Mouse (Mus musculus) MEL (cell line): ENCODE measurements around the gene Man2a1. TPM values are rescaled to one million over a fixed set of nuclear protein-coding genes. Genes with fewer than 3 reads are reported as not detected.

Experiments used
- DNase-seq: peaks from one replicate; pipeline ENCODE4 v3.0.0; 2011; ENCODE audit warnings: low read depth, low spot score
- H3K27ac ChIP-seq: 2 replicates; pipeline ENCODE4 v1.5.1; 2012; ENCODE audit warnings: low read depth, mild to moderate bottlenecking, control low read depth, low read length, moderate library complexity; ENCODE audit not compliant: control insufficient read depth
- H3K27me3 ChIP-seq, 2 experiments: fragments of 150-350 bp in 1 of 2; sonication (generic) in 1 of 2; 2 replicates each; pipeline ENCODE4 v1.6.1; 2012; ENCODE audit warnings: low read length in 2 of 2, mild to moderate bottlenecking in 2 of 2, improper control_type of control experiment in 1 of 2, moderate library complexity in 1 of 2; ENCODE audit not compliant: insufficient read depth in 2 of 2, control insufficient read depth in 1 of 2
- H3K36me3 ChIP-seq, 2 experiments: 2 replicates each; pipeline ENCODE4 v1.6.1; 2012 to 2014; ENCODE audit warnings: low read length in 2 of 2, improper control_type of control experiment in 1 of 2, inconsistent platforms in 1 of 2, mild to moderate bottlenecking in 1 of 2; ENCODE audit not compliant: insufficient read depth in 2 of 2, control insufficient read depth in 1 of 2
- H3K4me1 ChIP-seq, 2 experiments: fragments of 150-350 bp in 1 of 2; sonication (generic) in 1 of 2; 2 replicates each; pipeline ENCODE4 v1.6.1; 2012; ENCODE audit warnings: low read length in 2 of 2, improper control_type of control experiment in 1 of 2, mild to moderate bottlenecking in 1 of 2; ENCODE audit not compliant: insufficient read depth in 2 of 2, control insufficient read depth in 1 of 2
- H3K4me3 ChIP-seq, 2 experiments: fragments of 150-350 bp in 1 of 2; sonication (generic) in 1 of 2; 2 replicates each; pipeline ENCODE4 v1.5.1; 2012; ENCODE audit warnings: low read depth in 2 of 2, low read length in 2 of 2, mild to moderate bottlenecking in 2 of 2, moderate library complexity in 2 of 2, control low read depth in 1 of 2, improper control_type of control experiment in 1 of 2; ENCODE audit not compliant: control insufficient read depth in 1 of 2, insufficient read depth in 1 of 2
- H3K79me2 ChIP-seq: 2 replicates; pipeline ENCODE4 v1.6.1; 2012; ENCODE audit warnings: mild to moderate bottlenecking, low read length, moderate library complexity; ENCODE audit not compliant: control insufficient read depth, poor library complexity, insufficient read depth
- H3K9ac ChIP-seq: 2 replicates; pipeline ENCODE4 v1.6.1; 2012; ENCODE audit warnings: low read depth, mild to moderate bottlenecking, control low read depth, low read length, moderate library complexity; ENCODE audit not compliant: control insufficient read depth, poor library complexity, severe bottlenecking
- H3K9me3 ChIP-seq: fragments of 150-350 bp; sonication (generic); replicated peaks from 2 replicates; pipeline ENCODE4 v1.6.1; 2012; ENCODE audit warnings: mild to moderate bottlenecking, low read length, improper control_type of control experiment, moderate library complexity; ENCODE audit not compliant: insufficient read depth
- CHD1 ChIP-seq: IDR thresholded peaks from 2 replicates; pipeline ENCODE4 v1.6.1; 2012; ENCODE audit warnings: low read depth, mild to moderate bottlenecking, inconsistent platforms, low read length, improper control_type of control experiment
- CTCF ChIP-seq, 3 experiments: IDR thresholded peaks in 2 of 3; conservative IDR thresholded peaks in 1 of 3; 2 replicates each; pipeline ENCODE4 v1.5.1; 2011 to 2012; ENCODE audit warnings: low read length in 3 of 3, low read depth in 2 of 3, mild to moderate bottlenecking in 2 of 3, improper control_type of control experiment in 1 of 3, inconsistent platforms in 1 of 3, mixed read lengths in 1 of 3, moderate library complexity in 1 of 3; ENCODE audit not compliant: control insufficient read depth in 1 of 3, insufficient read depth in 1 of 3, poor library complexity in 1 of 3, severe bottlenecking in 1 of 3
- ELF1 ChIP-seq: IDR thresholded peaks from 2 replicates; pipeline ENCODE4 v1.6.1; 2014; ENCODE audit warnings: low read depth, mild to moderate bottlenecking, inconsistent platforms, low read length, improper control_type of control experiment, moderate library complexity
- GATA1 ChIP-seq: IDR thresholded peaks from 2 replicates; pipeline ENCODE4 v1.6.1; 2011; ENCODE audit warnings: low read depth, low read length, improper control_type of control experiment
- JUND ChIP-seq: IDR thresholded peaks from 2 replicates; pipeline ENCODE4 v1.6.1; 2011; ENCODE audit warnings: low read depth, mild to moderate bottlenecking, improper control_type of control experiment, low read length
- MAZ ChIP-seq: IDR thresholded peaks from 2 replicates; pipeline ENCODE4 v1.6.1; 2012; ENCODE audit warnings: low read depth, mild to moderate bottlenecking, inconsistent platforms, low read length, improper control_type of control experiment
- MEF2A ChIP-seq: IDR thresholded peaks from 2 replicates; pipeline ENCODE4 v1.6.1; 2014; ENCODE audit warnings: low read depth, mild to moderate bottlenecking, inconsistent platforms, low read length, improper control_type of control experiment; ENCODE audit not compliant: poor library complexity, insufficient replicate concordance, severe bottlenecking; ENCODE audit errors: extremely low read depth
- MXI1 ChIP-seq: IDR thresholded peaks from 2 replicates; pipeline ENCODE4 v1.6.1; 2011; ENCODE audit warnings: mild to moderate bottlenecking, low read depth, low read length, improper control_type of control experiment
- NRF1 ChIP-seq: IDR thresholded peaks from 2 replicates; pipeline ENCODE4 v1.6.1; 2014; ENCODE audit warnings: low read depth, mild to moderate bottlenecking, inconsistent platforms, low read length, improper control_type of control experiment, moderate library complexity; ENCODE audit not compliant: poor library complexity, insufficient read depth, severe bottlenecking
- POLR2AphosphoS2 ChIP-seq: IDR thresholded peaks from 2 replicates; pipeline ENCODE4 v1.6.1; 2011; ENCODE audit warnings: low read length, improper control_type of control experiment
- RAD21 ChIP-seq: IDR thresholded peaks from 2 replicates; pipeline ENCODE4 v1.6.1; 2011; ENCODE audit warnings: mild to moderate bottlenecking, low read depth, low read length, improper control_type of control experiment
- RCOR1 ChIP-seq: IDR thresholded peaks from 2 replicates; pipeline ENCODE4 v1.6.1; 2012; ENCODE audit warnings: low read depth, mild to moderate bottlenecking, inconsistent platforms, low read length, improper control_type of control experiment
- SIN3A ChIP-seq: IDR thresholded peaks from 2 replicates; pipeline ENCODE4 v1.6.1; 2012; ENCODE audit warnings: low read length, improper control_type of control experiment, inconsistent platforms
- TAL1 ChIP-seq: IDR thresholded peaks from 2 replicates; pipeline ENCODE4 v1.6.1; 2012; ENCODE audit warnings: mild to moderate bottlenecking, inconsistent platforms, low read length, moderate library complexity, mixed read lengths
- ZC3H11A ChIP-seq: IDR thresholded peaks from 2 replicates; pipeline ENCODE4 v1.6.1; 2012; ENCODE audit warnings: low read depth, mild to moderate bottlenecking, inconsistent platforms, low read length, improper control_type of control experiment
- ZMIZ1 ChIP-seq: IDR thresholded peaks from 2 replicates; pipeline ENCODE4 v1.6.1; 2012; ENCODE audit warnings: low read depth, mild to moderate bottlenecking, inconsistent platforms, low read length, improper control_type of control experiment, moderate library complexity
- polyA plus RNA-seq, 2 experiments: library from polyadenylated mRNA; stranded (reverse) in 1 of 2; unstranded in 1 of 2; fragments of >175 nt in 1 of 2; fragments of >200 nt in 1 of 2; gene quantifications; 2 replicates each; pipeline versions ENCODE4 v1.2.1 to v1.2.4; 2012; ENCODE audit warnings: low replicate concordance in 2 of 2, low read depth in 1 of 2; ENCODE audit not compliant: insufficient read length in 2 of 2, insufficient read depth in 1 of 2, missing spikeins in 1 of 2
- total RNA-seq: library from RNA; depleted of rRNA; stranded (reverse); fragments of 300-350 nt; gene quantifications from 2 replicates; pipeline ENCODE4 v1.2.3, GENCODE M21; 2012

Man2a1 gene
- total and polyA plus RNA-seq, 3 experiments: 8.7 to 27.5 (median 9.1) TPM

DNA sequence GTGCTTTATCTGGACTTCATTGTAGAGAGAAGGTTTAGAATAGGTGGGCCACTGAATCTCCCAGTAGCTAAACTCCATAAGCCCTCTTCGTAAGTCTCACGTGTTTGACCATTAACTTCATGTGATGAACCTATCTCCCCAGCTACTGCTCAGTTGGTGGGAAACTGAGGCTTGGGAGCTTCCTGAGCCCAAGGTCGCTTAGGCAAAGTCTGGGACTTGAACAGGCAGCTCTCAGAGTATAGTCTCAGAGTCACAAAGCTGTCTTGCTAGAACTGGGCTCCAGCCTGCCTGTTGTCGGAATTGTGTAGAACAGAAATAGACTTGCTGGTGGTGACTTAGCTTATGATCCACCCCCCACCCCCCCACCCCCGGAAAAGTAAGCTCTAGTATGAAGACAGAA, 3.0 kb downstream of the Man2a1 start:
- Histone ChIP-seq H3K9me3 (no peaks in the 10 kb centered on the region), H3K36me3 (peaks cover 0 to 41% of the 10 kb centered on the region in 2 experiments; a peak in 2 of 4 replicates), H3K9ac (no peak overlapping the region), H3K4me3 (no peak overlapping the region), H3K27ac (no peak overlapping the region), H3K79me2 (peaks cover 36% of the 10 kb centered on the region), H3K27me3 (no peaks in the 10 kb centered on the region), H3K4me1 (peaks cover 15 to 28% of the 10 kb centered on the region in 2 experiments)
- TF ChIP-seq POLR2AphosphoS2 (no peak), GATA1 (no peak), ELF1 (no peak), MXI1 (no peak), CTCF (IDR thresholded peaks at IDR 0.05 in 2 of 3, conservative IDR thresholded peaks at IDR 0.05 in 1 of 3; ENCODE audit: control insufficient read depth in 1 of 3, insufficient read depth in 1 of 3, low read depth in 2 of 3, low read length in 3 of 3, poor library complexity in 1 of 3, severe bottlenecking in 1 of 3) (no peak), SIN3A (no peak), RAD21 (no peak), NRF1 (no peak)
- TF ChIP-seq, all 39 proteins: peak for 0
- DNase-seq: no peak

DNA sequence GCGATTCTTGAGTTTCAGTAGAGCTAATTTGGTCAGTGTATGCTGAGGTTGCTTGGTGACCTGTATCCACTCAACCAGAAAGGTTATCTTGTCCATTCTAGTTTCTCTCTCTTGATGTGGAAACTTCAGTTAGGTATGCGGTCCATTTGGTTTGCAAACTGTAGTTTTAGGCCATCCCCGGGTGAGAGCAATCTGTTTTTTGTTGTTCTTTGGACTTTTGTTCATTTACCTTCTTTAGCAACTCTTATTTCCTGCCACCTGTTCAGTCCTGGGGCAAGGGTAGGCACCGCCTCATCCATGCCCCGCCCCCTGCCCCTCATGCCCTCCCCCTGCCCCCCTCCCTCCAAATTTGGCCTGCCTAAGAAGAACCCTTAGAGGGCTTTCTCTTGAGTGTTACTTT, 3.6 kb downstream of the Man2a1 start:
- H3K9me3 ChIP-seq: no peaks in the 10 kb centered on the region
- peaks cover 15 to 28% of the 10 kb centered on the region in 2 experiments for H3K4me1 ChIP-seq
- DNase-seq: no peak
- H3K9ac ChIP-seq: no peak overlapping the region
- peaks cover 0 to 41% of the 10 kb centered on the region in 2 experiments; a peak in 2 of 4 replicates for H3K36me3 ChIP-seq
- no peak overlapping the region for H3K27ac ChIP-seq
- TF ChIP-seq NRF1 (no peak), MAZ (no peak), RCOR1 (no peak), MEF2A (no peak), ZC3H11A (no peak), GATA1 (no peak), CTCF (IDR thresholded peaks at IDR 0.05 in 2 of 3, conservative IDR thresholded peaks at IDR 0.05 in 1 of 3; ENCODE audit: control insufficient read depth in 1 of 3, insufficient read depth in 1 of 3, low read depth in 2 of 3, low read length in 3 of 3, poor library complexity in 1 of 3, severe bottlenecking in 1 of 3) (no peak)
- TF ChIP-seq, all 39 proteins: peak for 0
- Histone ChIP-seq H3K79me2 (peaks cover 36% of the 10 kb centered on the region), H3K4me3 (no peak overlapping the region), H3K27me3 (no peaks in the 10 kb centered on the region)

DNA sequence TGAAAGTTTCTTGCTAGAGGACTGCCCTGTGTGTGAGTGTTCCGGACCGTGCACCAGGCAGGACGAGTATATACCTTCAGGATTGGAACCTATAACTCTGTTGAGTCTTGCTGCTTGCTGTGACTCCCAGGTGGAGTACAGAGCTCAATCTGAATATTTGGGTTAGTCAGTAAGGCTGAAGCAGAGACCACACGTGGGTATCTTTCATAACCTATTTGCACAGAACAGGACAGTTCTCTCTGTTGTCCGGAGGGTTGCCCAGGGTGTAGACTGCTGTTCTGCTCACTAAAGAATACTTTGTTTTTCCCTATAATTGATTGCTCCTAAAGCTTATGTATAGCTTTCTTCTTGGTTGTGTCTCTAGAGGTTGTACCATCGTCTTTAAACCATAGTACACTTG, 7.7 kb downstream of the Man2a1 start:
- DNase-seq: no peak
- peaks cover 8 to 18% of the 10 kb centered on the region in 2 experiments for H3K4me1 ChIP-seq
- H3K36me3 ChIP-seq: peaks cover 0 to 32% of the 10 kb centered on the region in 2 experiments
- H3K27ac ChIP-seq: no peak overlapping the region
- TF ChIP-seq TAL1 (no peak), CHD1 (no peak), ZMIZ1 (no peak), JUND (no peak), ZC3H11A (no peak)
- peaks cover 18% of the 10 kb centered on the region for H3K79me2 ChIP-seq
- no peaks in the 10 kb centered on the region for H3K9me3 ChIP-seq
- H3K9ac ChIP-seq: no peak overlapping the region
- no peaks in the 10 kb centered on the region for H3K27me3 ChIP-seq
- no peak overlapping the region for H3K4me3 ChIP-seq
